Mouse (Mus musculus) embryonic facial prominence, embryonic 13.5 days (tissue): Measurements from ENCODE around the gene Ntrk2. TPM values are rescaled to one million over a fixed set of nuclear protein-coding genes. Genes with fewer than 3 reads are reported as not detected.

ENCODE experiments used
- ATAC-seq: fragments of 200-750 bp; cut with Nextera tagmentation; 2 replicates; pipeline ENCODE4 v1.8.0; 2017; ENCODE audit warnings: low read depth; ENCODE audit not compliant: insufficient number of reproducible peaks, insufficient read depth, low FRiP score, low TSS enrichment
- H3K27ac ChIP-seq: fragments of 300-500 bp; sonication (generic); 2 replicates; pipeline ENCODE4 v1.5.1; 2015; ENCODE audit warnings: moderate library complexity, mild to moderate bottlenecking, inconsistent platforms
- H3K27me3 ChIP-seq: fragments of 300-500 bp; sonication (generic); 2 replicates; pipeline ENCODE4 v1.6.1; 2015; ENCODE audit warnings: mild to moderate bottlenecking, inconsistent platforms
- H3K36me3 ChIP-seq: fragments of 300-500 bp; sonication (generic); 2 replicates; pipeline ENCODE4 v1.6.1; 2015; ENCODE audit warnings: mild to moderate bottlenecking, inconsistent platforms
- H3K4me1 ChIP-seq: fragments of 300-500 bp; sonication (generic); 2 replicates; pipeline ENCODE4 v1.6.1; 2015; ENCODE audit warnings: inconsistent platforms
- H3K4me2 ChIP-seq: fragments of 300-500 bp; sonication (generic); 2 replicates; pipeline ENCODE4 v1.6.1; 2015; ENCODE audit warnings: moderate library complexity, mild to moderate bottlenecking, inconsistent platforms
- H3K4me3 ChIP-seq: fragments of 300-500 bp; sonication (generic); 2 replicates; pipeline ENCODE4 v1.5.1; 2015; ENCODE audit warnings: mild to moderate bottlenecking, inconsistent platforms
- H3K9ac ChIP-seq: fragments of 300-500 bp; sonication (generic); 2 replicates; pipeline ENCODE4 v1.6.1; 2015; ENCODE audit warnings: mild to moderate bottlenecking, inconsistent platforms
- H3K9me3 ChIP-seq: fragments of 300-500 bp; sonication (generic); 2 replicates; pipeline ENCODE4 v1.6.1; 2016; ENCODE audit warnings: inconsistent platforms
- WGBS: fragments of 180-500 bp; shearing (Covaris S2); methylation state at CpG from one replicate; pipeline ENCODE4 v1.1.7; 2015; ENCODE audit warnings: mixed read lengths; 5-methylcytosine and 5-hydroxymethylcytosine counted together
- polyA plus RNA-seq: library from polyadenylated mRNA; unstranded; fragments of >200 nt; fragmentation: Nextera tagmentation; extraction: Ambion mirVana; gene quantifications from 2 replicates; pipeline ENCODE4 v1.2.1, GENCODE M21; 2015

The Ntrk2 gene
- polyA plus RNA-seq, 1 experiment from 2014 or later = 28.1 TPM

- Histone ChIP-seq H3K4me1 (no peaks in the 10 kb centered on the region), H3K4me3 (no peak overlapping the region), H3K4me2 (no peak overlapping the region), H3K9me3 (no peaks in the 10 kb centered on the region), H3K27me3 (no peaks in the 10 kb centered on the region; the same call in 1 of the 2 replicates), H3K36me3 (no peaks in the 10 kb centered on the region), H3K9ac (no peak overlapping the region), H3K27ac (no peak overlapping the region)
- no peak for ATAC-seq
- 81% methylated on average over 6 of the region's 6 CpGs for WGBS
These were observed 139.4 kb downstream of the Ntrk2 start for GRCm38 (mm10) chr13:58945781-58946180.

GRCm38 (mm10) chr13:58946589-58946988, 140.2 kb downstream of the Ntrk2 start:
- no peaks in the 10 kb centered on the region for H3K4me1 ChIP-seq
- no peaks in the 10 kb centered on the region; the same call in 1 of the 2 replicates for H3K27me3 ChIP-seq
- no peak overlapping the region for H3K27ac ChIP-seq
- no peaks in the 10 kb centered on the region for H3K36me3 ChIP-seq
- ATAC-seq = no peak
- no peak overlapping the region for H3K9ac ChIP-seq
- H3K4me2 ChIP-seq = no peak overlapping the region
- H3K9me3 ChIP-seq = no peaks in the 10 kb centered on the region
- H3K4me3 ChIP-seq = no peak overlapping the region
- 83% methylated on average over 6 of the region's 6 CpGs for WGBS

- 47% methylated on average over 9 of the region's 9 CpGs for WGBS
- ATAC-seq = no peak
These were observed 140.7 kb downstream of the Ntrk2 start for GRCm38 (mm10) chr13:58947056-58947455.

GRCm38 (mm10) chr13:58954331-58954730, 148.0 kb downstream of the Ntrk2 start:
- Histone ChIP-seq H3K9me3 (no peaks in the 10 kb centered on the region), H3K4me3 (no peak overlapping the region), H3K36me3 (no peaks in the 10 kb centered on the region), H3K27ac (no peak overlapping the region), H3K4me1 (peaks cover 19% of the 10 kb centered on the region), H3K9ac (no peak overlapping the region), H3K27me3 (peaks cover 8% of the 10 kb centered on the region; the same call in 1 of the 2 replicates), H3K4me2 (no peak overlapping the region)
- no peak for ATAC-seq
- 17% methylated on average over 4 of the region's 4 CpGs for WGBS

More at GRCm38 (mm10) chr13:58947056-58947455, 140.7 kb downstream of the Ntrk2 start:
- no peak overlapping the region for H3K4me3 ChIP-seq
- no peak overlapping the region for H3K9ac ChIP-seq
- H3K9me3 ChIP-seq = no peaks in the 10 kb centered on the region
- no peaks in the 10 kb centered on the region for H3K36me3 ChIP-seq
- H3K4me2 ChIP-seq = no peak overlapping the region
- no peaks in the 10 kb centered on the region for H3K4me1 ChIP-seq
- H3K27me3 ChIP-seq = no peaks in the 10 kb centered on the region; the same call in 1 of the 2 replicates
- no peak overlapping the region for H3K27ac ChIP-seq

GRCm38 (mm10) chr13:58954764-58955163, 148.4 kb downstream of the Ntrk2 start:
- Histone ChIP-seq H3K4me3 (no peak overlapping the region), H3K27ac (no peak overlapping the region), H3K36me3 (no peaks in the 10 kb centered on the region), H3K9ac (no peak overlapping the region), H3K4me2 (no peak overlapping the region), H3K9me3 (no peaks in the 10 kb centered on the region), H3K4me1 (peaks cover 19% of the 10 kb centered on the region), H3K27me3 (peaks cover 8% of the 10 kb centered on the region; the same call in 1 of the 2 replicates)
- no peak for ATAC-seq
- 6% methylated on average over 6 of the region's 6 CpGs for WGBS

- Histone ChIP-seq H3K9me3 (no peaks in the 10 kb centered on the region), H3K4me3 (no peak overlapping the region), H3K9ac (no peak overlapping the region), H3K27ac (no peak overlapping the region), H3K4me2 (no peak overlapping the region), H3K36me3 (no peaks in the 10 kb centered on the region), H3K27me3 (peaks cover 8% of the 10 kb centered on the region; the same call in 1 of the 2 replicates), H3K4me1 (peaks cover 19% of the 10 kb centered on the region)
- WGBS = 34% methylated on average over 8 of the region's 8 CpGs
- ATAC-seq = no peak
These were observed 148.9 kb downstream of the Ntrk2 start for GRCm38 (mm10) chr13:58955237-58955777.

- Histone ChIP-seq H3K36me3 (no peaks in the 10 kb centered on the region), H3K4me3 (no peak overlapping the region), H3K4me2 (no peak overlapping the region), H3K9me3 (no peaks in the 10 kb centered on the region), H3K27ac (no peak overlapping the region), H3K9ac (no peak overlapping the region), H3K27me3 (peaks cover 6% of the 10 kb centered on the region; the same call in 1 of the 2 replicates), H3K4me1 (peaks cover 19% of the 10 kb centered on the region)
- 69% methylated on average over 11 of the region's 11 CpGs for WGBS
- ATAC-seq = no peak
These were observed 152.0 kb downstream of the Ntrk2 start for GRCm38 (mm10) chr13:58958171-58958904.

GRCm38 (mm10) chr13:58960321-58960720, 154.0 kb downstream of the Ntrk2 start:
- Histone ChIP-seq H3K4me2 (no peak overlapping the region), H3K4me3 (no peak overlapping the region), H3K27me3 (no peaks in the 10 kb centered on the region), H3K36me3 (no peaks in the 10 kb centered on the region), H3K9ac (no peak overlapping the region), H3K9me3 (no peaks in the 10 kb centered on the region), H3K27ac (no peak overlapping the region), H3K4me1 (peaks cover 16% of the 10 kb centered on the region)
- ATAC-seq = no peak
- 89% methylated on average over 6 of the region's 6 CpGs for WGBS

- 76% methylated on average over 12 of the region's 12 CpGs for WGBS
- no peak overlapping the region for H3K4me2 ChIP-seq
- no peak for ATAC-seq
- H3K27me3 ChIP-seq = no peaks in the 10 kb centered on the region
- no peaks in the 10 kb centered on the region for H3K9me3 ChIP-seq
- no peak overlapping the region for H3K4me3 ChIP-seq
- no peak overlapping the region for H3K9ac ChIP-seq
- H3K4me1 ChIP-seq = no peaks in the 10 kb centered on the region
- no peak overlapping the region for H3K27ac ChIP-seq
- no peaks in the 10 kb centered on the region for H3K36me3 ChIP-seq
These were observed 158.5 kb downstream of the Ntrk2 start for GRCm38 (mm10) chr13:58964701-58965359.

- H3K4me3 ChIP-seq = no peak overlapping the region
- no peak overlapping the region for H3K4me2 ChIP-seq
- 93% methylated on average over 3 of the region's 3 CpGs for WGBS
- no peak for ATAC-seq
- no peaks in the 10 kb centered on the region for H3K36me3 ChIP-seq
- H3K27ac ChIP-seq = no peak overlapping the region
- H3K9ac ChIP-seq = no peak overlapping the region
- no peaks in the 10 kb centered on the region for H3K9me3 ChIP-seq
- no peaks in the 10 kb centered on the region for H3K4me1 ChIP-seq
- H3K27me3 ChIP-seq = no peaks in the 10 kb centered on the region
These were observed 159.5 kb downstream of the Ntrk2 start for GRCm38 (mm10) chr13:58965826-58966225.

- H3K27me3 ChIP-seq = no peaks in the 10 kb centered on the region
- no peak for ATAC-seq
- 80% methylated on average over 3 of the region's 3 CpGs for WGBS
- no peak overlapping the region for H3K4me2 ChIP-seq
- H3K27ac ChIP-seq = no peak overlapping the region
- no peaks in the 10 kb centered on the region for H3K9me3 ChIP-seq
- H3K9ac ChIP-seq = no peak overlapping the region
- no peak overlapping the region for H3K4me3 ChIP-seq
- peaks cover 2% of the 10 kb centered on the region; the same call in 1 of the 2 replicates for H3K4me1 ChIP-seq
- H3K36me3 ChIP-seq = no peaks in the 10 kb centered on the region
These were observed 160.1 kb downstream of the Ntrk2 start for GRCm38 (mm10) chr13:58966466-58966865.
